Mouse (Mus musculus) embryonic facial prominence, embryonic 11.5 days (tissue): ENCODE measurements around the gene Olfr715. TPM values are rescaled to one million over a fixed set of nuclear protein-coding genes. Genes with fewer than 3 reads are reported as not detected.
"Not testable (repeated sequence)": the region's sequence is repeated elsewhere in the genome, so short reads cannot be mapped to it uniquely, and the experiment has no call there.

Experiments
- ATAC-seq: fragments of 200-750 bp; cut with Nextera tagmentation; replicated peaks from 2 replicates; pipeline ENCODE4 v1.8.0; 2017; ENCODE audit warnings: low read depth; ENCODE audit not compliant: insufficient number of reproducible peaks, low FRiP score, low TSS enrichment
- DNase-seq: peaks from one replicate; pipeline ENCODE4 v3.0.0-alpha.2; 2015; ENCODE audit warnings: low spot score
- H3K27ac ChIP-seq: fragments of 300-500 bp; sonication (generic); replicated peaks from 2 replicates; pipeline ENCODE4 v1.5.1; 2014; ENCODE audit warnings: mild to moderate bottlenecking, low read depth, low read length, control low read depth
- H3K27me3 ChIP-seq: fragments of 300-500 bp; sonication (generic); 2 replicates; pipeline ENCODE4 v1.6.1; 2014; ENCODE audit warnings: mild to moderate bottlenecking, low read length, moderate library complexity, mixed read lengths; ENCODE audit not compliant: control insufficient read depth, insufficient read depth
- H3K36me3 ChIP-seq: fragments of 300-500 bp; sonication (generic); replicated peaks from 2 replicates; pipeline ENCODE4 v1.6.1; 2014; ENCODE audit warnings: low read depth, mild to moderate bottlenecking, low read length, moderate library complexity, mixed read lengths; ENCODE audit not compliant: control insufficient read depth, insufficient read depth
- H3K4me1 ChIP-seq: fragments of 300-500 bp; sonication (generic); 2 replicates; pipeline ENCODE4 v1.6.1; 2014; ENCODE audit warnings: low read length, mixed read lengths; ENCODE audit not compliant: control insufficient read depth, insufficient read depth
- H3K4me2 ChIP-seq: fragments of 300-500 bp; sonication (generic); 2 replicates; pipeline ENCODE4 v1.6.1; 2014; ENCODE audit warnings: low read depth, mild to moderate bottlenecking, control low read depth, low read length, moderate library complexity
- H3K4me3 ChIP-seq: fragments of 300-500 bp; sonication (generic); 2 replicates; pipeline ENCODE4 v1.5.1; 2014; ENCODE audit warnings: low read depth, low read length, control low read depth
- H3K9ac ChIP-seq: fragments of 300-500 bp; sonication (generic); replicated peaks from 2 replicates; pipeline ENCODE4 v1.6.1; 2014; ENCODE audit warnings: mild to moderate bottlenecking, control low read depth, low read length
- H3K9me3 ChIP-seq: fragments of 300-500 bp; sonication (generic); replicated peaks from 2 replicates; pipeline ENCODE4 v1.6.1; 2016; ENCODE audit warnings: mild to moderate bottlenecking, low read length, inconsistent platforms, mixed read lengths; ENCODE audit not compliant: control insufficient read depth
- WGBS: fragments of 180-500 bp; shearing (Covaris S2); extraction: QIAGEN DNeasy Blood & Tissue Kit; methylation state at CpG from one replicate; pipeline ENCODE4 v1.1.7; 2014; 5-methylcytosine and 5-hydroxymethylcytosine counted together
- polyA plus RNA-seq: library from polyadenylated mRNA; unstranded; fragments of >200 nt; fragmentation: Nextera tagmentation; extraction: Ambion mirVana; gene quantifications from 2 replicates; pipeline ENCODE4 v1.2.1, GENCODE M21; 2014

Olfr715 gene
- polyA plus RNA-seq: not detected in 2 replicates

DNA sequence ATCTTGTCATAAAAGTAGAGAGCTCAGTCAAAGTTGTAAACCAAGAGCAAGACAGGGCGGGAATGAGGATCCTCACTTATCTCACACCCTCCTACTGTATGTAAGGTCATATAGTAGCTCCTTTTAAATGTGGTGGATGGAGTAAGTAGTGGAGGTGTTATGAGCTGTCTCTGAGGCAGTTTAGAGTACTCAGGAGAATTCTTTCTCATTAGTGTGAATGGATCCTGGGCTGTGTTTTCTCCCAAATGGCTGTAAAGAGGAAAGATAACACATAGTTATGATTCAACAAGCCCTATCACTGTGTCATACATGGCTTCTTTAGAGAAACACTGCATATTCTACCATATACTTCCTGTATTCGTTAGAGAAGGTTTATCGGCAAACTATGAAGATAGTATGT lies at the start of gene Olfr715:
Gene Olfr715, minus strand, starts transcription at position 101 of the 400 bp plus-strand sequence.
- not testable (repeated sequence) for H3K36me3 ChIP-seq, ATAC-seq, H3K4me3 ChIP-seq, H3K4me2 ChIP-seq, DNase-seq, H3K9ac ChIP-seq, H3K27ac ChIP-seq, H3K9me3 ChIP-seq, H3K27me3 ChIP-seq, H3K4me1 ChIP-seq
- WGBS: 88% methylated on average over 2 of the region's 3 CpGs

DNA sequence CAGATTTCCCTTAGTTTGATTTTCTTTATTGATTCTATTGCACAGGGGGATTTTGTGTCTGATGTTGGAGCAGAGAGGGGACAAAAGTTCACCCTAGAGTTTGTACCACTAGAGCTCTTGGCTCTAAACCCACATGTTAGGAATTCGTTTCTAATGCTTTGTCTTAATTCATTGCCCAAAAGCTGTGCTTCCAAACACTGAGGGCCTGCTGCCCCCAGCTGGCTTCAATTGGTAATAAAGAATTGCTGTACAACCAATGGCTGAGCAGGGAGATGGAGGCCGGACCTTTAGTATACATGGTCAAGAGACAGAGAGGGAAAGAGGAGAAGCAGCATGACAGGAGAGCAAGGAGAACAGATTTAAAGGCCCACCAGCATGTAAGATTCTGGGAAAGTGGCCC lies 49.5 kb upstream of the Olfr715 start:
- Histone ChIP-seq H3K27ac (no peak overlapping the region), H3K27me3 (no peaks in the 10 kb centered on the region), H3K9ac (no peak overlapping the region), H3K4me3 (no peak overlapping the region), H3K36me3 (no peaks in the 10 kb centered on the region), H3K4me2 (no peak overlapping the region), H3K9me3 (no peaks in the 10 kb centered on the region), H3K4me1 (no peaks in the 10 kb centered on the region)
- WGBS: 55% methylated on average over 2 of the region's 2 CpGs
- ATAC-seq (no peak), DNase-seq (no peak)

DNA sequence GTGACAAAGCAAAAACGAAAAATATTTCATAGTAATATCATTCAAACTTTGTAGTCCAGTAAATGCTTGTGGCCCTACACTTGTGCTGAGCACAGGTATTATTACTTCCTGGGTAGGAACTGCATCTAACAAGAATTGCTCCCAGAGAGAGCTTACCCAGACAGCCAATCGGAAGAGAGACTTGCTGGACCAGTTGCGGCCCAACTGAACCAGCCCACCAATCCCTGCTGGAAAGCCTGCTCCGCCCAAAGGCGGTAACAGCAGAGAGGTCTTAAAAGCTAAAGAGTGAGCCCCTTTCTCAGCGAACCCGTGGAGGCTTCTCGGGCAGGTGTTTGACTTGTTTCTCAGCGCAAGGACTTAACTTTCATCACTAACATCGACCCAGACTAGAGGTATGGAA lies 35.8 kb upstream of the Olfr715 start, which contains the start of gene Nlrp14:
Gene Nlrp14, plus strand, starts transcription at position 301 of the 400 bp plus-strand sequence.
- DNase-seq (no peak), ATAC-seq (no peak)
- Histone ChIP-seq H3K9ac (no peak within 1 kb of the TSS), H3K27me3 (no peaks in the 10 kb centered on the region), H3K9me3 (no peaks in the 10 kb centered on the region), H3K4me1 (no peaks in the 10 kb centered on the region), H3K4me2 (no peak within 1 kb of the TSS), H3K4me3 (no peak within 1 kb of the TSS), H3K36me3 (no peaks in the 10 kb centered on the region), H3K27ac (no peak within 1 kb of the TSS)
- WGBS: 85% methylated on average over 10 of the region's 10 CpGs

DNA sequence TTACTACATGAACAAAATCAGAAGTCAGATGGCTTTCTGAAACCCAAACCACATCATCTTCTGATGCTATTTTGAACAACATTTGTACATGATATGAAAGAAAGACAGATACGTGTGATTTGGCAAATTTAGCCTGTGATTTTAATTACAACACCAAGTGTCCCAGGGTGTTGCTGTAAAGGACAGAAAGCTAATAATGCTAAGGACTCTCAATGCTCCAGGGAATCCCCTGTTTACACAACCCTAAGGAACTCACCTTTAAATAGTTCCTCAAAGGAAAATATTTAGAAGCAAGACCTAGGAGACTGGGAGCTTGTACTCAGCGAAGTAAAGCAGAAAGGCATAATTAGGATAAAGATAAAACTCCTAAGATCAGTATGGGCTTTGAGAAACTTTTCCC lies 7.1 kb upstream of the Olfr715 start, which contains the start of gene Olfr716:
Gene Olfr716, plus strand, starts transcription at position 301 of the 400 bp plus-strand sequence.
- not testable (repeated sequence) for H3K36me3 ChIP-seq, ATAC-seq, H3K27ac ChIP-seq, H3K4me1 ChIP-seq, H3K4me2 ChIP-seq, H3K9ac ChIP-seq, DNase-seq, H3K4me3 ChIP-seq, H3K9me3 ChIP-seq, H3K27me3 ChIP-seq
- WGBS: 72% methylated on average over 2 of the region's 2 CpGs

DNA sequence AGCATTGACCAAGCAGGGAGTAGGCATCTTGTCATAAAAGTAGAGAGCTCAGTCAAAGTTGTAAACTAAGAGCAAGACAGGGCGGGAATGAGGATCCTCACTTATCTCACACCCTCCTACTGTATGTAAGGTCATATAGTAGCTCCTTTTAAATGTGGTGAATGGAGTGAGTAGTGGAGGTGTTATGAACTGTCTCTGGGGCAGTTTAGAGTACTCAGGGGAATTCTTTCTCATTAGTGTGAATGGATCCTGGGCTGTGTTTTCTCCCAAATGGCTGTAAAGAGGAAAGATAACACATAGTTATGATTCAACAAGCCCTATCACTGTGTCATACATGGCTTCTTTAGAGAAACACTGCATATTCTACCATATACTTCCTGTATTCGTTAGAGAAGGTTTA lies 20.6 kb downstream of the Olfr715 start, which contains the start of gene Olfr715b:
Gene Olfr715b, minus strand, starts transcription at position 101 of the 400 bp plus-strand sequence.
- H3K9me3 ChIP-seq, H3K4me3 ChIP-seq, DNase-seq, H3K4me2 ChIP-seq, H3K27me3 ChIP-seq, H3K9ac ChIP-seq, ATAC-seq, H3K4me1 ChIP-seq, H3K27ac ChIP-seq, H3K36me3 ChIP-seq: not testable (repeated sequence)
- 82% methylated on average over 1 of the region's 2 CpGs for WGBS

DNA sequence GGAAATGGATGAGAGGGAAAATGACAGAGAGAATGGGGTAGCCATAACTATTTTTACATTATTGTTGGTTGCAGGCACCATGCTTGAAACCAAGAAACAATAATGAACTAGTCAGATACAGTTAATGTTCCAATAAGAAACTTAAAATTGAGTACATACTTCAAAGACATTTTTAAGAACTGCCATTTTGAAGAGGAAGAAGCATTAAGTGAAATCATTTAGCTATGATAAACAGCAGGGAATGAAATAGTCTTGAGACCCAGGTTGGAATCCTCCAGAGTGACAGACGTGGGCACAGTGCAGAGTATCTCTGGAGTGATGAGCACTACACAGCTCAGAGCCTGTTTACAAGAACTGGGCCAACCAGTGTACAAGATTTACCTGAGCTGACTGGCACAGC lies 38.0 kb downstream of the Olfr715 start, which contains the start of gene Olfr17:
Gene Olfr17, plus strand, starts transcription at position 301 of the 400 bp plus-strand sequence.
- H3K27ac ChIP-seq: no peak within 1 kb of the TSS
- H3K9ac ChIP-seq: no peak within 1 kb of the TSS
- H3K4me2 ChIP-seq: no peak within 1 kb of the TSS
- H3K36me3 ChIP-seq: no peaks in the 10 kb centered on the region
- ATAC-seq (no peak), DNase-seq (no peak)
- H3K27me3 ChIP-seq: no peaks in the 10 kb centered on the region
- no peaks in the 10 kb centered on the region for H3K9me3 ChIP-seq
- no peak within 1 kb of the TSS for H3K4me3 ChIP-seq
- 67% methylated on average over 1 of the region's 1 CpGs for WGBS
- H3K4me1 ChIP-seq: no peaks in the 10 kb centered on the region

Other genes starting within 250 kb of the Olfr715 start
- not detected in 2 replicates for gene Olfr706, start 242.9 kb downstream of the Olfr715 start, polyA plus RNA-seq
- not detected in 2 replicates for gene Olfr707, start 229.8 kb downstream of the Olfr715 start, polyA plus RNA-seq
- gene Olfr1532-ps1, start 223.1 kb downstream of the Olfr715 start, polyA plus RNA-seq: not detected in 2 replicates
- not detected in 2 replicates for gene Olfr709-ps1, start 198.9 kb downstream of the Olfr715 start, polyA plus RNA-seq
- gene Olfr710, start 182.8 kb downstream of the Olfr715 start, polyA plus RNA-seq: not detected in 2 replicates
- gene Olfr6, start 167.1 kb downstream of the Olfr715 start, polyA plus RNA-seq: not detected in 2 replicates
- not detected in 2 replicates for gene Olfr711, start 155.6 kb downstream of the Olfr715 start, polyA plus RNA-seq
- gene Olfr2, start 125.0 kb downstream of the Olfr715 start, polyA plus RNA-seq: not detected in 2 replicates
- not detected in 2 replicates for gene Olfr713, start 99.9 kb downstream of the Olfr715 start, polyA plus RNA-seq
- not detected in 2 replicates for gene Olfr714, start 60.1 kb downstream of the Olfr715 start, polyA plus RNA-seq
- gene Olfr17, start 37.9 kb downstream of the Olfr715 start, polyA plus RNA-seq: not detected in 2 replicates
- gene Olfr715b, start 20.7 kb downstream of the Olfr715 start, polyA plus RNA-seq: not detected in 2 replicates
- gene Olfr716, start 7.2 kb upstream of the Olfr715 start, polyA plus RNA-seq: not detected in 2 replicates
- not detected in 2 replicates for gene Nlrp14, start 35.9 kb upstream of the Olfr715 start, polyA plus RNA-seq
- gene Rbmxl2, start 78.4 kb upstream of the Olfr715 start, polyA plus RNA-seq: not detected in 2 replicates
- 3.6 and 4.7 TPM in 2 replicates for gene Syt9, start 239.6 kb upstream of the Olfr715 start, polyA plus RNA-seq